Mouse (Mus musculus): ENCODE measurements around the gene Btbd35f29. TPM values are rescaled to one million over a fixed set of nuclear protein-coding genes. Genes with fewer than 3 reads are reported as not detected.

The Btbd35f29 gene
- polyA plus RNA-seq (2014; fragmentation: Illumina TruSeq; extraction: RNeasy Lipid Tissue Mini Kit (QIAGEN cat#74804); ENCODE audit: low read depth, low replicate concordance), result not detected

GRCm38 (mm10) chrX:31117374-31117773, at the start of gene Btbd35f29:
TSS of gene Btbd35f29 (plus strand) at chrX:31117674.

Other genes starting within 250 kb of the Btbd35f29 start
- gene Spin2f, start 136.2 kb downstream of the Btbd35f29 start, polyA plus RNA-seq (2014; fragmentation: Illumina TruSeq; extraction: RNeasy Lipid Tissue Mini Kit (QIAGEN cat#74804); ENCODE audit: low read depth, low replicate concordance), result not detected
- not detected for gene Btbd35f26, start 218.8 kb downstream of the Btbd35f29 start, polyA plus RNA-seq (2014; fragmentation: Illumina TruSeq; extraction: RNeasy Lipid Tissue Mini Kit (QIAGEN cat#74804); ENCODE audit: low read depth, low replicate concordance)